Mouse (Mus musculus): ENCODE measurements around the gene Arfgef3. TPM values are rescaled to one million over a fixed set of nuclear protein-coding genes. Genes with fewer than 3 reads are reported as not detected.
A peak's percentile ranks its signal among the peaks of the same experiment; 100 is the strongest.
"Not testable (repeated sequence)": the region's sequence is repeated elsewhere in the genome, so short reads cannot be mapped to it uniquely, and the experiment has no call there.

Gene Arfgef3
- total RNA-seq, 1 experiment from 2014 or later = not detected

GRCm38 (mm10) chr10:18612796-18613195, 131.0 kb downstream of the Arfgef3 start:
- ATAC-seq (ENCODE audit: extremely low read depth, insufficient number of reproducible peaks, low FRiP score, poor library complexity, severe bottlenecking) = no peak

GRCm38 (mm10) chr10:18604827-18605535, 138.8 kb downstream of the Arfgef3 start:
- not testable (repeated sequence) for ATAC-seq (ENCODE audit: extremely low read depth, insufficient number of reproducible peaks, low FRiP score, poor library complexity, severe bottlenecking)

- no peak for ATAC-seq (ENCODE audit: extremely low read depth, insufficient number of reproducible peaks, low FRiP score, poor library complexity, severe bottlenecking)
Observed at GRCm38 (mm10) chr10:18602030-18602429, 141.7 kb downstream of the Arfgef3 start.

- ATAC-seq (ENCODE audit: extremely low read depth, insufficient number of reproducible peaks, low FRiP score, poor library complexity, severe bottlenecking) = no peak
Observed at GRCm38 (mm10) chr10:18597601-18598000, 146.1 kb downstream of the Arfgef3 start.

- no peak for ATAC-seq (ENCODE audit: extremely low read depth, insufficient number of reproducible peaks, low FRiP score, poor library complexity, severe bottlenecking)
Observed at GRCm38 (mm10) chr10:18589455-18589854, 154.3 kb downstream of the Arfgef3 start.

- ATAC-seq (ENCODE audit: extremely low read depth, insufficient number of reproducible peaks, low FRiP score, poor library complexity, severe bottlenecking) = no peak
Observed at GRCm38 (mm10) chr10:18584188-18584587, 159.6 kb downstream of the Arfgef3 start.

GRCm38 (mm10) chr10:18572581-18572980, 171.2 kb downstream of the Arfgef3 start:
- no peak for ATAC-seq (ENCODE audit: extremely low read depth, insufficient number of reproducible peaks, low FRiP score, poor library complexity, severe bottlenecking)

- ATAC-seq (ENCODE audit: extremely low read depth, insufficient number of reproducible peaks, low FRiP score, poor library complexity, severe bottlenecking) = no peak
Observed at GRCm38 (mm10) chr10:18562940-18563339, 180.8 kb downstream of the Arfgef3 start.

- no peak for ATAC-seq (ENCODE audit: extremely low read depth, insufficient number of reproducible peaks, low FRiP score, poor library complexity, severe bottlenecking)
Observed at GRCm38 (mm10) chr10:18561445-18561844, 182.3 kb downstream of the Arfgef3 start.

- ATAC-seq (ENCODE audit: extremely low read depth, insufficient number of reproducible peaks, low FRiP score, poor library complexity, severe bottlenecking) = not testable (repeated sequence)
Observed at GRCm38 (mm10) chr10:18559076-18559475, 184.7 kb downstream of the Arfgef3 start.

- ATAC-seq (ENCODE audit: extremely low read depth, insufficient number of reproducible peaks, low FRiP score, poor library complexity, severe bottlenecking) = no peak
Observed at GRCm38 (mm10) chr10:18549321-18550216, 194.2 kb downstream of the Arfgef3 start.

GRCm38 (mm10) chr10:18547381-18547780, 196.4 kb downstream of the Arfgef3 start:
- no peak for ATAC-seq (ENCODE audit: extremely low read depth, insufficient number of reproducible peaks, low FRiP score, poor library complexity, severe bottlenecking)

- 0 out of 2 replicates have a peak, but pooled peaks have one; percentile 13 for ATAC-seq (ENCODE audit: extremely low read depth, insufficient number of reproducible peaks, low FRiP score, poor library complexity, severe bottlenecking)
Observed at GRCm38 (mm10) chr10:18545813-18546235, 197.9 kb downstream of the Arfgef3 start, which contains the start of gene Hebp2. TSS of gene Hebp2 (minus strand) at chr10:18546076.

GRCm38 (mm10) chr10:18545309-18545708, 198.4 kb downstream of the Arfgef3 start:
- no peak for ATAC-seq (ENCODE audit: extremely low read depth, insufficient number of reproducible peaks, low FRiP score, poor library complexity, severe bottlenecking)

- ATAC-seq (ENCODE audit: extremely low read depth, insufficient number of reproducible peaks, low FRiP score, poor library complexity, severe bottlenecking) = no peak
Observed at GRCm38 (mm10) chr10:18536889-18537288, 206.9 kb downstream of the Arfgef3 start.

- no peak for ATAC-seq (ENCODE audit: extremely low read depth, insufficient number of reproducible peaks, low FRiP score, poor library complexity, severe bottlenecking)
Observed at GRCm38 (mm10) chr10:18532293-18532692, 211.5 kb downstream of the Arfgef3 start.
